Mouse (Mus musculus): ENCODE results near the gene Etv3.
"Not testable (repeated sequence)": the region's sequence is repeated elsewhere in the genome, so short reads cannot be mapped to it uniquely, and the experiment has no call there.

Gene Etv3

GRCm38 (mm10) chr3:87525043-87525836, at the start of gene Etv3:
Gene Etv3, plus strand, starts transcription at chr3:87525407.
- DNase-seq (ENCODE audit: extremely low spot score, low spot score), result peak; percentile 90

- DNase-seq (ENCODE audit: extremely low spot score, low spot score), result not testable (repeated sequence)
Observed at GRCm38 (mm10) chr3:87477948-87478347, 47.3 kb upstream of the Etv3 start.

GRCm38 (mm10) chr3:87478596-87478995, 46.6 kb upstream of the Etv3 start:
- DNase-seq (ENCODE audit: extremely low spot score, low spot score), result not testable (repeated sequence)

GRCm38 (mm10) chr3:87479230-87479629, 46.0 kb upstream of the Etv3 start:
- not testable (repeated sequence) for DNase-seq (ENCODE audit: extremely low spot score, low spot score)

- no peak for DNase-seq (ENCODE audit: extremely low spot score, low spot score)
Observed at GRCm38 (mm10) chr3:87487392-87487791, 37.8 kb upstream of the Etv3 start.

GRCm38 (mm10) chr3:87487911-87488310, 37.3 kb upstream of the Etv3 start:
- DNase-seq (ENCODE audit: extremely low spot score, low spot score), result no peak

- DNase-seq (ENCODE audit: extremely low spot score, low spot score), result no peak
Observed at GRCm38 (mm10) chr3:87498266-87498665, 26.9 kb upstream of the Etv3 start.

GRCm38 (mm10) chr3:87499072-87499471, 26.1 kb upstream of the Etv3 start:
- DNase-seq (ENCODE audit: extremely low spot score, low spot score), result peak; percentile 81

GRCm38 (mm10) chr3:87500088-87501055, 24.8 kb upstream of the Etv3 start:
- no peak for DNase-seq (ENCODE audit: extremely low spot score, low spot score)

- DNase-seq (ENCODE audit: extremely low spot score, low spot score), result no peak
Observed at GRCm38 (mm10) chr3:87501151-87501550, 24.1 kb upstream of the Etv3 start.

- DNase-seq (ENCODE audit: extremely low spot score, low spot score), result no peak
Observed at GRCm38 (mm10) chr3:87502771-87503170, 22.4 kb upstream of the Etv3 start.

- peak; percentile 46 for DNase-seq (ENCODE audit: extremely low spot score, low spot score)
Observed at GRCm38 (mm10) chr3:87504330-87504729, 20.9 kb upstream of the Etv3 start.

- no peak for DNase-seq (ENCODE audit: extremely low spot score, low spot score)
Observed at GRCm38 (mm10) chr3:87504749-87505425, 20.3 kb upstream of the Etv3 start.

GRCm38 (mm10) chr3:87506456-87507416, 18.5 kb upstream of the Etv3 start:
- DNase-seq (ENCODE audit: extremely low spot score, low spot score), result no peak

GRCm38 (mm10) chr3:87508205-87508901, 16.9 kb upstream of the Etv3 start:
- DNase-seq (ENCODE audit: extremely low spot score, low spot score), result peak; percentile 90

GRCm38 (mm10) chr3:87509061-87509460, 16.1 kb upstream of the Etv3 start:
- no peak for DNase-seq (ENCODE audit: extremely low spot score, low spot score)

GRCm38 (mm10) chr3:87510832-87511231, 14.4 kb upstream of the Etv3 start:
- DNase-seq (ENCODE audit: extremely low spot score, low spot score), result no peak

GRCm38 (mm10) chr3:87511971-87512765, 13.0 kb upstream of the Etv3 start:
- no peak for DNase-seq (ENCODE audit: extremely low spot score, low spot score)

GRCm38 (mm10) chr3:87515567-87516081, 9.6 kb upstream of the Etv3 start:
- no peak for DNase-seq (ENCODE audit: extremely low spot score, low spot score)

All from neural tube, embryonic 10.5 days (tissue).